Mouse (Mus musculus) embryonic facial prominence, embryonic 13.5 days (tissue): Measurements from ENCODE around the gene Ildr1. TPM values are rescaled to one million over a fixed set of nuclear protein-coding genes. Genes with fewer than 3 reads are reported as not detected.

Source experiments
- ATAC-seq: fragments of 200-750 bp; cut with Nextera tagmentation; 2 replicates; pipeline ENCODE4 v1.8.0; 2017; ENCODE audit warnings: low read depth; ENCODE audit not compliant: insufficient number of reproducible peaks, insufficient read depth, low FRiP score, low TSS enrichment
- H3K27ac ChIP-seq: fragments of 300-500 bp; sonication (generic); 2 replicates; pipeline ENCODE4 v1.5.1; 2015; ENCODE audit warnings: moderate library complexity, mild to moderate bottlenecking, inconsistent platforms
- H3K27me3 ChIP-seq: fragments of 300-500 bp; sonication (generic); 2 replicates; pipeline ENCODE4 v1.6.1; 2015; ENCODE audit warnings: mild to moderate bottlenecking, inconsistent platforms
- H3K36me3 ChIP-seq: fragments of 300-500 bp; sonication (generic); 2 replicates; pipeline ENCODE4 v1.6.1; 2015; ENCODE audit warnings: mild to moderate bottlenecking, inconsistent platforms
- H3K4me1 ChIP-seq: fragments of 300-500 bp; sonication (generic); 2 replicates; pipeline ENCODE4 v1.6.1; 2015; ENCODE audit warnings: inconsistent platforms
- H3K4me2 ChIP-seq: fragments of 300-500 bp; sonication (generic); 2 replicates; pipeline ENCODE4 v1.6.1; 2015; ENCODE audit warnings: moderate library complexity, mild to moderate bottlenecking, inconsistent platforms
- H3K4me3 ChIP-seq: fragments of 300-500 bp; sonication (generic); 2 replicates; pipeline ENCODE4 v1.5.1; 2015; ENCODE audit warnings: mild to moderate bottlenecking, inconsistent platforms
- H3K9ac ChIP-seq: fragments of 300-500 bp; sonication (generic); 2 replicates; pipeline ENCODE4 v1.6.1; 2015; ENCODE audit warnings: mild to moderate bottlenecking, inconsistent platforms
- H3K9me3 ChIP-seq: fragments of 300-500 bp; sonication (generic); 2 replicates; pipeline ENCODE4 v1.6.1; 2016; ENCODE audit warnings: inconsistent platforms
- WGBS: fragments of 180-500 bp; shearing (Covaris S2); methylation state at CpG from one replicate; pipeline ENCODE4 v1.1.7; 2015; ENCODE audit warnings: mixed read lengths; 5-methylcytosine and 5-hydroxymethylcytosine counted together
- polyA plus RNA-seq: library from polyadenylated mRNA; unstranded; fragments of >200 nt; fragmentation: Nextera tagmentation; extraction: Ambion mirVana; gene quantifications from 2 replicates; pipeline ENCODE4 v1.2.1, GENCODE M21; 2015

The Ildr1 gene
- polyA plus RNA-seq, 1 experiment from 2014 or later = 2.7 TPM

DNA sequence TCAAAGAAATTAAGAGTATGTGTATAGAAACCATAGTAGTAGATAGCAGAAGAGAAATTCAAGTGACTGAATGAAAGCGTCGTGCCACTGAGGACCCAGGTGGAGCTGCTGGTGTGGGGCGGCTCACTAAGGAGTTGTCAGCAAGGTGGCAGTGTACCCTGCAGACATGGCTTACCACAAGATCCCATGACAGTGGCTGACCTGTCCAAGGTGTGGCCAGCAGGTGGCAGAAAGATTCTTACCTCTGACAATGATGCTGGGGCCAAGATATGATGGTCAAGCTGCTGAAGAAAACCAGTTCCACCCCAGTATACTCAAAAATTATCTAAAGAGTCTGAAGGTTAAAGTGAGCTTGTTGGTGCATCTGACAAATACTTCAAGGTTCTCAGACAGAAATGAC lies 41.6 kb downstream of the Ildr1 start:
- no peak overlapping the region for H3K27ac ChIP-seq

GRCm38 (mm10) chr16:36739404-36739930 lies 45.7 kb downstream of the Ildr1 start:
- 41% methylated on average over 4 of the region's 4 CpGs for WGBS
- Histone ChIP-seq H3K4me2 (no peak overlapping the region), H3K9me3 (no peaks in the 10 kb centered on the region), H3K27me3 (no peaks in the 10 kb centered on the region), H3K9ac (no peak overlapping the region), H3K27ac (no peak overlapping the region), H3K4me3 (no peak overlapping the region), H3K4me1 (no peaks in the 10 kb centered on the region), H3K36me3 (no peaks in the 10 kb centered on the region)
- no peak for ATAC-seq

More for the DNA sequence above, 41.6 kb downstream of the Ildr1 start:
- Histone ChIP-seq H3K4me1 (no peaks in the 10 kb centered on the region), H3K9ac (no peak overlapping the region), H3K4me2 (no peak overlapping the region), H3K9me3 (no peaks in the 10 kb centered on the region), H3K27me3 (no peaks in the 10 kb centered on the region), H3K4me3 (no peak overlapping the region), H3K36me3 (no peaks in the 10 kb centered on the region)
- no peak for ATAC-seq
- WGBS = 76% methylated on average over 3 of the region's 3 CpGs

- H3K4me2 ChIP-seq = no peak overlapping the region
- H3K4me1 ChIP-seq = no peaks in the 10 kb centered on the region
- no peaks in the 10 kb centered on the region for H3K27me3 ChIP-seq
- H3K4me3 ChIP-seq = no peak overlapping the region
- H3K9me3 ChIP-seq = no peaks in the 10 kb centered on the region
- no peak for ATAC-seq
- H3K27ac ChIP-seq = no peak overlapping the region
- H3K36me3 ChIP-seq = no peaks in the 10 kb centered on the region
- WGBS = 86% methylated on average over 8 of the region's 8 CpGs
- H3K9ac ChIP-seq = no peak overlapping the region
Observed at GRCm38 (mm10) chr16:36743580-36743979, 49.8 kb downstream of the Ildr1 start.

GRCm38 (mm10) chr16:36747068-36747467 lies 53.3 kb downstream of the Ildr1 start:
- no peak overlapping the region for H3K4me3 ChIP-seq
- H3K27ac ChIP-seq = no peak overlapping the region
- ATAC-seq = no peak
- H3K36me3 ChIP-seq = no peaks in the 10 kb centered on the region
- no peaks in the 10 kb centered on the region for H3K27me3 ChIP-seq
- H3K4me1 ChIP-seq = no peaks in the 10 kb centered on the region
- H3K4me2 ChIP-seq = no peak overlapping the region
- H3K9ac ChIP-seq = no peak overlapping the region
- H3K9me3 ChIP-seq = no peaks in the 10 kb centered on the region
- 68% methylated on average over 4 of the region's 4 CpGs for WGBS

- Histone ChIP-seq H3K4me2 (no peak overlapping the region), H3K9me3 (no peaks in the 10 kb centered on the region), H3K27ac (no peak overlapping the region), H3K4me1 (no peaks in the 10 kb centered on the region), H3K4me3 (no peak overlapping the region), H3K27me3 (no peaks in the 10 kb centered on the region), H3K9ac (no peak overlapping the region), H3K36me3 (no peaks in the 10 kb centered on the region)
- no peak for ATAC-seq
- WGBS = 76% methylated on average over 2 of the region's 2 CpGs
Observed at GRCm38 (mm10) chr16:36747767-36748166, 54.0 kb downstream of the Ildr1 start.

- Histone ChIP-seq H3K4me2 (no peak overlapping the region), H3K36me3 (no peaks in the 10 kb centered on the region), H3K27me3 (no peaks in the 10 kb centered on the region), H3K4me3 (no peak overlapping the region), H3K9ac (no peak overlapping the region), H3K9me3 (no peaks in the 10 kb centered on the region), H3K4me1 (no peaks in the 10 kb centered on the region), H3K27ac (no peak overlapping the region)
- ATAC-seq = no peak
- WGBS = 95% methylated on average over 3 of the region's 3 CpGs
Observed at GRCm38 (mm10) chr16:36751979-36752378, 58.2 kb downstream of the Ildr1 start.

DNA sequence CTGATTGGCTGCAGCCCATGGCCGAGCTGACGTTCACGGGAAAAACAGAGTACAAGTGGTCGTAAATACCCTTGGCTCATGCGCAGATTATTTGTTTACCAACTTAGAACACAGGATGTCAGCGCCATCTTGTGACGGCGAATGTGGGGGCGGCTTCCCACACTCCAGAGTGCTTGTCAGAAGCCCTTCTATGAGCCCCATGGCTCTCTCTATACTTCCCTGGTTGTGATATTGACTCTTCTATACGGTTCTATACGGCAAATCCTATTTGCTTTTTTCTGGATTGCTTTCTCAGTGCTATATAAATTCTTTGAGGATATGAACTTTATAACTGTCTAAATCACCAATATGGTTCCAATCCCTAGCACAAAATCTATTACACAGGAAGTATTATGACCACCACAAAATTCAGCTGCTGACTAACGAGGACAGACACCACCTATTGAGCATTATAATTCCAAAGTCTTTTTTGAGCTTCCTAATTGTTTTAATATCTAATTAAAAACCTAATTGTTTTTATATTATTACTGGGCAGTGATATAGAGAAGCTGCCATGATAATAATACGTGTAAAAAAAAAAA lies 76.5 kb downstream of the Ildr1 start:
- no peak overlapping the region for H3K4me3 ChIP-seq
- no peak overlapping the region for H3K9ac ChIP-seq
- no peak overlapping the region for H3K27ac ChIP-seq
- no peaks in the 10 kb centered on the region for H3K9me3 ChIP-seq
- no peak overlapping the region for H3K4me2 ChIP-seq
- H3K4me1 ChIP-seq = no peaks in the 10 kb centered on the region
- no peaks in the 10 kb centered on the region for H3K36me3 ChIP-seq
- H3K27me3 ChIP-seq = no peaks in the 10 kb centered on the region
- ATAC-seq = no peak
- 74% methylated on average over 9 of the region's 13 CpGs for WGBS

GRCm38 (mm10) chr16:36770830-36771229 lies 77.1 kb downstream of the Ildr1 start:
- WGBS = 53% methylated on average over 4 of the region's 4 CpGs
- H3K4me2 ChIP-seq = no peak overlapping the region
- H3K36me3 ChIP-seq = no peaks in the 10 kb centered on the region
- no peak for ATAC-seq
- no peak overlapping the region for H3K4me3 ChIP-seq
- no peak overlapping the region for H3K27ac ChIP-seq
- H3K9ac ChIP-seq = no peak overlapping the region
- H3K9me3 ChIP-seq = no peaks in the 10 kb centered on the region
- no peaks in the 10 kb centered on the region for H3K27me3 ChIP-seq
- no peaks in the 10 kb centered on the region for H3K4me1 ChIP-seq

GRCm38 (mm10) chr16:36771244-36771643 lies 77.5 kb downstream of the Ildr1 start:
- ATAC-seq = no peak

DNA sequence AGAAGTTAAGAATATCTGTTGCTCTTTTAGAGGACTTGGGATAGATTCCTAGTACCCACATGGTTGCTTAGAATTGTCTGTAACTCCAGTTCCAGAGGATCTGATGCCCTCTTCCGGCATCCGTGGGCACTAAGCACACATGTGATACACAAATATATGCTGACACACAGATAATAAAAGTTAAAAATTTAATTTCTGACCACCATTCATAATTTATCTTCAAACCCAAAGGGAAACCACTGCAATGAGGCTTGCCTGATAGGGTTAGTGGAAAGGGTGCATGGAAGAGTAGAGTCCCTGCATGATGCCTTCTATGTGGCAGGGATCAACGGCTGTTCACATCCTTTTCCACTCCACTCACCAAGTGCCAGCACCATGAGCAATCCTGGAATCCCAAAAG lies 77.9 kb downstream of the Ildr1 start:
- Histone ChIP-seq H3K9ac (no peak overlapping the region), H3K4me1 (no peaks in the 10 kb centered on the region), H3K4me2 (no peak overlapping the region), H3K27me3 (no peaks in the 10 kb centered on the region), H3K36me3 (no peaks in the 10 kb centered on the region), H3K9me3 (no peaks in the 10 kb centered on the region), H3K4me3 (no peak overlapping the region), H3K27ac (no peak overlapping the region)
- ATAC-seq = no peak
- 89% methylated on average over 3 of the region's 3 CpGs for WGBS

More at GRCm38 (mm10) chr16:36771244-36771643, 77.5 kb downstream of the Ildr1 start:
- Histone ChIP-seq H3K4me1 (no peaks in the 10 kb centered on the region), H3K27ac (no peak overlapping the region), H3K27me3 (no peaks in the 10 kb centered on the region), H3K4me3 (no peak overlapping the region), H3K4me2 (no peak overlapping the region), H3K9ac (no peak overlapping the region), H3K9me3 (no peaks in the 10 kb centered on the region), H3K36me3 (no peaks in the 10 kb centered on the region)
- 61% methylated on average over 2 of the region's 2 CpGs for WGBS

- no peaks in the 10 kb centered on the region for H3K36me3 ChIP-seq
- H3K27me3 ChIP-seq = no peaks in the 10 kb centered on the region
- H3K9ac ChIP-seq = no peak overlapping the region
- no peak overlapping the region for H3K4me3 ChIP-seq
- no peak for ATAC-seq
- no peaks in the 10 kb centered on the region for H3K9me3 ChIP-seq
- H3K4me2 ChIP-seq = no peak overlapping the region
- H3K27ac ChIP-seq = no peak overlapping the region
- 89% methylated on average over 5 of the region's 5 CpGs for WGBS
- H3K4me1 ChIP-seq = no peaks in the 10 kb centered on the region
Observed at GRCm38 (mm10) chr16:36772996-36773395, 79.2 kb downstream of the Ildr1 start.

- Histone ChIP-seq H3K36me3 (no peaks in the 10 kb centered on the region), H3K27ac (no peak overlapping the region), H3K4me1 (no peaks in the 10 kb centered on the region), H3K4me3 (no peak overlapping the region), H3K9ac (no peak overlapping the region), H3K27me3 (no peaks in the 10 kb centered on the region), H3K9me3 (no peaks in the 10 kb centered on the region), H3K4me2 (no peak overlapping the region)
- ATAC-seq = no peak
- WGBS = 89% methylated on average over 6 of the region's 6 CpGs
Observed at GRCm38 (mm10) chr16:36775658-36776057, 81.9 kb downstream of the Ildr1 start.
